Mouse (Mus musculus): ENCODE results near the gene Grin1.
A peak's percentile ranks its signal among the peaks of the same experiment; 100 is the strongest.

The Grin1 gene

DNA sequence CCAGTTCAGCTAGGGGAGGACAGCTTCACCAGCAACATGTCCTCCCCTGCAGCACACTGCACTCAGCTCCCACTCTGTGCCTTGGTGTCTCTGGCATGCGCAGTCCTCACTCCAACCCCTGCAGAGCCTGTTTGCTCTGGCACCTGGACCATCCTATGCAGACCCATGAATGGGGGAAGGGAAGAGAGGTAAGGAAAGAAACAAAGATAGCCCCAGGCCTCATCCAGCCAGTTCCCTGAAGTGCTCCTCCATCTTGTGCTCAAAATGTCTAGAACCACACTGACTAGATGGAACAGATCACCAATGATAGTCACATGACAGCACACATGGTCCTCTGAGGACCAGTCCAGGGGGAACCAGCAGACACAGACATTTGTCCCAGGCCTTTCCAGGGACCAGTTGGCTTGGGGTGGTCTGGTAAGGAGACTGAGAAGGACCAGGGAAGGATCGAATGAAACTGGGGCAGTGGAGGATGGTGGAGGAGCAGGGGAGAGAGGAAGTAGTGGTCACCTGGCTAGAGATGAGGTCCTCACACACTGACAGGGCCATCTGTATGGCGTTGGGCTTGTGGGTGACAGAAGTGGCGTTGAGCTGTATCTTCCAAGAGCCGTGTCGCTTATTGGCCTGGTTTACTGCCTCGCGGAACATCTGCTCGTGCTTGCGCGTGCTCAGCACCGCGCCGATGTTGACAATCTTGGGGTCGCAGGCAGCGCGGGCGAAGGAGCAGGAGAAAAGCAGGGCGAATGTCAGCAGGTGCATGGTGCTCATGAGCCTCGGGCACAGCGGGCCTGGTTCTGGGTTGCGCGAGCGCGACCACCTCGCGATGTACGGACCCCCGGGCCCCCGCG, 644 bp downstream of the Grin1 start:
- DNase-seq (ENCODE audit: low spot score) = no peak

DNA sequence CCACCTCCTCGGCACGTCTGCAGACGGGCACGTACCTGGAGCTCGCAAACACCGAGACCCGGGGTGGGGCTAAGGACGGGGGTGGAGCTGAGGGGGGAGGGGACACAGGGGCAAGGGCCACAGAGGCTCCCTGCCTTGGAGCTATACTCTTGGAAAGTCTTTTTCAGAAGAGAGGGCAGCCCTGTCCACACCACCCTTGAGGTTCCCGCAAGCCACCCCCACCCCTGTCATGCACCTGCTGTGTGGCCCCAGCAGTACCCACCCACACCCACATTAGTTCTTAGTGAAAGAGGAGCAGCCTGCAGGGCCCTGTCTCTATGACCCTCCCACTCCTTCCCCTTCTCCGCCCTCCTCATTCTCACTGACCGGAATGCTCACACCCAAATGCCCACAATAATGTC, 7.5 kb downstream of the Grin1 start:
- no peak for DNase-seq (ENCODE audit: low spot score)

DNA sequence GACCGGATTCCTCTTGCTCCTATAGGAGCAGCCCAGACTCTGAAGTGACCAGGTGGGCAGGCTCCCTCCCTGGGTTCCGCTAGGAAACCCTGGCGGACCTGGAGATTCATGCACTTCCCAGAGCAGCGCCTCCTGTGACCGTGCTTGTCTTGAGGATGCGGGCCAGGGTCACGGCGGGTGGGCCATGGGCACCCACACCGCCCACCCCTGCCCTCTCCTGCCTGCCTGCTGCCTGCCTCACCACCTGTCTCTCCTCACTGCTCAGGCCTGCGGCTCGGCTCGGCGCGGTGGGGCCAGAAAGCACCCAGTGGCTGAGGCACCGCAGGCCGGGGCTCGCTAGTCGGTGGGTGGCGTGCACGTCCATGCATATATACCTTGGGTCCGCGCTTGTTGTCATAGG, 8.0 kb downstream of the Grin1 start:
- no peak for DNase-seq (ENCODE audit: low spot score)

DNA sequence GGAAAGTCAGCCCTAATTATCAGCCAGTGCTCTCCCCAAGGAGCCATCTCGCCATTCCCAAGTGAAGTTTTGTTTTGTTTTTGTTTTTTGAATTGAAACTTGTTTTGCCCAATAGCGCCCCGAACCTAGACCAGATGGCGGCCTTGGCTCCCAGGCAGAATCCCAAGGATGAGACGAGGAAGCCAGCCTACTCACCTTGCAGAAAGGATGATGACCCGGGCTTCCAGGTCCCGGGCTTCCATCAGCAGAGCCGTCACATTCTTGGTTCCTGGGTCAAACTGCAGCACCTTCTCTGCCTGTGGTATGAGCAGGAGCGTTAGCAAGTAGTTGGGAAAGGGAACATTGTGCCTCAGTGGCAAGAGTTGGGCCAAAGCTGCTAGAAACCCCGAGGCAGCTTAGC, 8.8 kb downstream of the Grin1 start:
- DNase-seq (ENCODE audit: low spot score) = no peak

DNA sequence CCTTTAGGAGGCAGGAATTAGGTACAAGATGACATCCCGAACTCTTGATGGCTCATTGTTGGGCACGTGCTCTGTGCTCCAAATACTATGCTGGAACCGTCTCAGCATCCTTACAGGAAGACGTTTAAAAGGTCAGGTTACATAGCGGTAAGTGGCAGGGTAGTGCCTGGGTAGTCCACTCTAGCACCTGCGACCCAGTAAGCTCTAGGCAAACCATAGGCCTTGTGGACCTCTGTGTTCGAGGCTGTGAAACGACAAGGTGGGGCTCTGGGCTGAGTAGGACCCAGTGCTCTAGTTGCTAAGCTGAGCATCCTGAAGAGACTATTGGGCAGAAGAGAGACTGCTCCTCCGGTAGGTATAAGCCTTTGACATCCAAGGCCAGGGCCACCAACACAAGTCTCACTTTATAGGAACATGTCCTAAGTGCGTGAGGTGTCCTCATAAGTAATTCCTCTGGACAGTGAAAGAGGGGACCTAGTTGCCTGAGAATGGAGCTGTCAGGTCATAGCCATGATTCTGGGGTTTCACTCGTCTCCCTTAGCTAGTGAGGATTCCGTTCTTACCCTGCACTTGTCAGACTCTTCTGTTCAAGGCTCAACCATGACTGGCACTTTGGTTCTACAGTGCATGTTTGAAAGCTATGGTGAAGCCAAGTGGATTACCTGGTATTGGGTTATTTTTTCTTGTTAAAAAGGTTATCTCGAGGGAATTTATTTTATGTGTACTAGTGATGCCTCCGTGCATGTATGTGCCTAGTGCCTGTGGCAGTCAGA, 13.2 kb downstream of the Grin1 start:
- DNase-seq (ENCODE audit: low spot score) = no peak

DNA sequence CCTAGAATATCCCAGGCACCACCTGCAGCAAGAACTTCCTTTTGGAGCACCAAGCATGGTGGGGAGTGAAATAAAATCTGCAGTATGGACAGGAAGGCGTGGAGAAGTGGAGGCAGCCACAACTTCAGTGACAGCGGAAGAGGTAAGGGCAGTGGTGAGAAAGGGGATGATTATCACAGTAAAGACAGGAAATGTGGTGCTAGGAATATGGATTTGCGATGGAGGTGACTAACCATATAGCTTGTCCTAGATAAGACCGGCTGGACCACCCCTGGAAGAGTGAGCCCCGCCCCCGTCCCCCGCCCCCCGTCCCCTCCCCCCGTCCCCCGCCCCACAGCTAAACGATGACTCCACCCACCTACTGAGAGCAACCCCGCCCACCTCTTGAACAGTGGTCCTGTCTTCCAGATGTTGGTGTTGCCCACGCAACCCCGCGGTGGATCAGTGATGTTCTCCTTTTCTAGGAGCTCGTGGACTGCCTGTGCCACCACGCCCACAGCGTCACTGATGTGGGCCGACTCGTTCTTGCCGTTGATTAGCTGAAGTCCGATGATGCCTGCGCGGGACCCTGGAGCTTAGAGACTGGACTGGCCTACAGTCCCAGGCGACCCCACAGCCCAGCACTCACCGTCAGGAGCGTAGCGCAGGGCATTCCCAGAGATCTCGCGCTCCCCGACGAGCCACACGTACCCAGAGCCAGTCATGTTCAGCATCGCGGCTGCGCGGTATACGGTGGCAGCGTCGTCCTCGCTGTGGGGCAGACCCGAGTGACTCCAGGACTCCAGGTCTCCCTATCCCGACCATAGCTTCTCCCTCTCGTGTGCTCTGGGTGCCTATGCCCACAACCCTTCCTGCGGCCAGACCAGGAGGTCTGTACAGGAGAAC, 14.1 kb downstream of the Grin1 start:
- DNase-seq (ENCODE audit: low spot score) = no peak

DNA sequence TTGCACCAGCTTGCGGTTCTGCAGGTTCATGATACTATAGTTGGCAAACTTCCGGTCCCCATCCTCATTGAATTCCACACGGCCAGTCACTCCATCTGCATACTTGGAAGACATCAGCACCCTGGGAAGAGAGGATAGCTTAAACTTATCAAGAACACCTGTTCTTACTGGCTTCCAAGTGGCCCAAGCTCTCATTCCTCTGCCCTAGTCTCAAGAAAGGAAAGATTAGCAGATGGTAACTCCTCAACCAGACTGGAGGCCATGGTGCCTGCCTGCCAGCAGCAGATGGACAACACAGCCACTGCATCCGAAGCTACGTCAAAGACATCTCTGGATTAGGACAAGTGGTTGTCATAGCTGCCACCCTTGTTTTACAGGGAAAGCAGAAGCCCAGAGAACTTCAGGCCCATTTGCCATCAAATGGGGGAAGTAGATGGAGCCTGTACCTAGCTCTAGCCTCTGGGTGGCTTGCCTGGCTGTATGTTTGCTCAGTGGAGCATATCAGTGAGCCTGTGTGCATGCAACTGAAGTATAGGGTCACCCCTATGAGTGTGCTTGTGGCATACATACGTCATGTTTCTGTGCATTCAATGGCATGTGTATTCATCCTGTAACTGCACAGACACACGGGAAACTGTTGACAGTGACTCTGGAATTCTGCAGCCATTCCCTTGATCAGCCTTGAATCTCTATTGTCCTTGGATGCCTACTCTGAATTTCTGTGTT, 14.9 kb downstream of the Grin1 start:
- DNase-seq (ENCODE audit: low spot score) = no peak

DNA sequence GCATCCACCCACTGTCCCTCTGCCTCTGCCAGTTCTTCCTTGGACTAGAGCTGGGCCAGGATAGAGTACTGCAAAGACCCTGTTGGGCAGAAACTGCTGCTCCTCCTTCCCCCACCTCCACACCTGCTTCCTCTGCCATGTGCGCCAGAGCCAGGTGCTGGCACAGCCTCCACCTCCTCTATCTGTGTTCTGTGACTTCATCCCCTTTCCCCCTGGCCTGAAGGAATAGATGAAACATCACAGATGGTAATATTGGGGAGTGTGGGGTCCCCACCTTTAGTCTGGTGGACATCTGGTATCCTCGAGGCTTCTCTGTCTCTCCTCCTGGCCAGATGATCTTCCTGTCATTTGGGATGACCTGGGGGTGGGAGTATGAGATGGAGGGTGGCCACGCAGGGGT, 15.5 kb downstream of the Grin1 start:
- DNase-seq (ENCODE audit: low spot score) = no peak

DNA sequence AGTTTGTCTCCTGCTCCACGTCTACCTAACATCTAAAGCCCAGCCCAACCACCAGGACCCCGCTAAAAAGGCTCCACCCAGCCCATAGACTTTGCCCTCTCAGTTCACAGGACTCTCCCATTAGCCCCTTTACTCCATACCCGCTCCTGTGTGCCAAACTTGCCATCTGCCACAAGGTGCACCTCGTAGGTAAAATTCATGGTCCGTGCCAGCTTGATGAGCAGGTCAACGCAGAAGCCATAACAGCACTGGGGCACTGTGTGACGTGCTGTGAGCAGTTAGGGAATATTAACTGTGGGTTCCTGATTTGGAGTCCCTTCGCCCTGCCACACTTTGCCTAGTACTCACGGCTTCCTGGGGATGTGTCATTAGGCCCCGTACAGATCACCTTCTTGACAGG, 20.9 kb downstream of the Grin1 start:
- DNase-seq (ENCODE audit: low spot score) = no peak

DNA sequence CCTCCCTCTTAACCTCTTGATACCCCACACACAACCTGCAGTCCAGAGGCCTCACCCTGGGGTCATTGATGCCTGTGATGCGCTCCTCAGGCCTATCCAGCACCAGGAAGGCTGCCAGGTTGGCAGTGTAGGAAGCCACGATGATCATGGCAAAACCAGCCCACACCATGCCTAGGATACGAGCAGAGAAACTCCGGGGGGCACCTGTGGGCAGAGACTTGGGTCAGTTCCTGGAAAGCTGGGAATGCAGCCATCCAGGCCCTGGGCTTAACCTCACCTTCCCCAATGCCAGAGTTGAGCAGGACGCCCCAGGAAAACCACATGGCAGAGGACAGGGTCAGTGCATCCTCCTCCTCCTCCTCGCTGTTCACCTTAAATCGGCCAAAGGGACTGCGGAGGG, 21.9 kb downstream of the Grin1 start:
- DNase-seq (ENCODE audit: low spot score) = no peak

DNA sequence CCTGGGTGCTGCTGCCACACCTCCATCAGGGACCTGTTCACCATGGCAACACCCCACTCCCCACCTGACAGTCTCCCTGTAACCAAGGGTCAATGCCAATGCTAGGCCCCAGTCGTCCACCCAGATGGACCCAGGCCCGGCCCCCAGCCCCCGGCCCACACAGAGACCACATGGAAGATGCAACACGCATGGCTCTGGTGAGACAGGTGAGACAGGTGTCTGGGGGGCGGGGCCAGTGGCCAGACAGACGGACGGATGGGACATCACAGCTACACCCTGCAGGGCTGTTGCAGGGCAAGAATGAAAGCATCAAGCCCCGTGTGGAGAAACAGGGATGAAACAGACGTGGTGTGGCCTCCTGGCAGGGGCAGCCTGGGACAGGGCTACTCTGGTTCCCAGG, 25.3 kb downstream of the Grin1 start:
- no peak for DNase-seq (ENCODE audit: low spot score)

DNA sequence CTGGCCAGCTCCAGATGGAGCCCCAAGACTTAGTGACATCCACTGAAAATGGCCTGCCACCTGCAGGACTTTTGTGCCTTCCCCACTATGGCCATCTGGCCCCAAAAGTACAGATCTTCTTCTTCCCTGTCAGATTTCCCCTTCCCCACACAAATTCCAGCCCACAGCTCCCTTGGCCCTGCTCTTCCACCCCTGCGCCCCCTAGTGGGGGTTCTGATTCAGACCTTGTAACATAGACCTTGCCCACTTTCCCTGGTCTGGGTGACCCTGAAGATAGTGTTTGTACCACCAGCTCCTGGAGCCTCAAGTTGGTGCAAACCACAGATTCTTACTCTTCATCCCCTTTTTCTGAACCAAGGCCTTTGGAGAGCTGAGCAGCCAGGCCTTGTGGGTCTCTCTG, 26.1 kb downstream of the Grin1 start:
- peak; percentile 76 for DNase-seq (ENCODE audit: low spot score)

DNA sequence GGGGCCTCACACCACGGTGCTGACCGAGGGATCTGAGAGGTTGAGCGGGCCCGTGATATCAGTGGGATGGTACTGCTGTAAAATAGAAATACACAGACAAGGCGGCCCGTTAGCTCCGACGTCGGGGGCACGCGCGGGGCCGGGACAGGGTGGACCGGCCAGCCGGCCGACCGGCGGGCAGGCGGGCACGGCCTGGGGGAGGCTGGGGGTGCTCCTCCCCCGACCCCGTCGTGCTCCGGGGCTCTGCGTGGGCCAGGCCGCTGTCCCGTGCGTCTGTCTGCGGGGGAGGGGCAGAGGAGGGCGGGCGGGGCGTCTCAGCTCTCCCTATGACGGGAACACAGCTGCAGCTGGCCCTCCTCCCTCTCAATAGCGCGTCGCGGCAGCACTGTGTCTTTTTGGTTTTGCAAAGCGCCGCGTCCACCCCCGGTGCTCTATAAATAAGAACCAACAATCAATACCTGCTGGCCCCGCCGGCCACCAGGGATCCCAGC, 26.9 kb downstream of the Grin1 start:
- peak; percentile 57 for DNase-seq (ENCODE audit: low spot score)

DNA sequence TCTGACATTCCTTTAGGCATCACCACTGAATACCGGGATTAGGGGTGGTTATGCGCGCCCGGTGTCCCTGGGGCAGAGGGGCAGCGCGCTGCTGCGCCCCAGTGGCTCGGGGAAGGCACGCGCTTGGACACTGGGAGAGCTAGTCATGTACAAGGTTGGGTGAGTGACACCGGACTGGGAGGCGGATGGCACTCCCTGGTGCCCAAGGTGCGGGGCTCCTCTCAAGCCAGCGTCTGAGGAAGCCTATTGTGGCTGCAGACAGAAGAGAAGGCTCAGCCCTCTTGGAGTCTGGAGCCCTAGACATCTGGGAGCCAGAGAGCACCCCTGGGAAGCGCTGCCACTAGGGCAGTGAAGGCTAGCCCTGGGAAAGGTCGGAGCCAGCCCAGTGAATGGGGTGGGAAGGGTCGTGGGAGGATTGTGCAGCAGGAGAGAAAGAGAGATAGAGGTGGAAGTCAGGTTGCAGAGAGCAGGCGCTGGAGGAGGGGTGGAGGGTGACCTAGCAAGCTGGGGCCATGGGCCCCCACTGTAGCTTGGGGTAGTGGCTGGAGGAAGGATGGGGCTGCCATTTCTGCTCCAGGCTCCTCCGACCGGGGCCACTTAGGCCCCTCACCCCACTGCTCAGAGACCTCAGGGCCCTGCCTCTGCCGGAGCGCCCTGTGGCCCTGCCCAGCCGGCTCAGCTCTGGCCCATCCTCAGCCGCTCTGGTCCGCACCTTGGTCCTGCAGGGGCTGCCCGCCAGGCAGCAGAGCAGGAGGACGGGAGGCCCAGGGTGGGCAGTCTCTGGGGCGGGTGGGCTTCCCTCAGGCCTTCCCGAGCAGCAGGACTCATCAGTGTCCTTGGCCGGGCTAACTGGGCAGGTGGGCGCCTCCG, 27.6 kb downstream of the Grin1 start:
- no peak for DNase-seq (ENCODE audit: low spot score)

DNA sequence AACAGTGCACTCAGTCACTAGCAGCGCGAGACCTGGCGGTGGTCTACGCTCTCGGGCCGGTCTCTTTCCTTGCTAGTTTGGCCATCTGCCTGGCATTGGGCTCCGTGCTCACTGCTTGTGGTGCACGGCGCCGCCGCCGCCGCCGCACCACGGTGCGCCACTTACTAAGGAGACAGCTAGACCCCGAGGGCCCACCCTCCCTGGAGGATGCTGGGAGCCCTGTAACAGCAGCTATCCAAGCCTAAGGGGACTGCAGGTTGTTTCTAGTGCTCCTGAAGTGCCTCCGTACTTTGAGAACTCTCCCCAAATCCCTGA, 28.2 kb downstream of the Grin1 start:
- DNase-seq (ENCODE audit: low spot score) = peak; percentile 60

DNA sequence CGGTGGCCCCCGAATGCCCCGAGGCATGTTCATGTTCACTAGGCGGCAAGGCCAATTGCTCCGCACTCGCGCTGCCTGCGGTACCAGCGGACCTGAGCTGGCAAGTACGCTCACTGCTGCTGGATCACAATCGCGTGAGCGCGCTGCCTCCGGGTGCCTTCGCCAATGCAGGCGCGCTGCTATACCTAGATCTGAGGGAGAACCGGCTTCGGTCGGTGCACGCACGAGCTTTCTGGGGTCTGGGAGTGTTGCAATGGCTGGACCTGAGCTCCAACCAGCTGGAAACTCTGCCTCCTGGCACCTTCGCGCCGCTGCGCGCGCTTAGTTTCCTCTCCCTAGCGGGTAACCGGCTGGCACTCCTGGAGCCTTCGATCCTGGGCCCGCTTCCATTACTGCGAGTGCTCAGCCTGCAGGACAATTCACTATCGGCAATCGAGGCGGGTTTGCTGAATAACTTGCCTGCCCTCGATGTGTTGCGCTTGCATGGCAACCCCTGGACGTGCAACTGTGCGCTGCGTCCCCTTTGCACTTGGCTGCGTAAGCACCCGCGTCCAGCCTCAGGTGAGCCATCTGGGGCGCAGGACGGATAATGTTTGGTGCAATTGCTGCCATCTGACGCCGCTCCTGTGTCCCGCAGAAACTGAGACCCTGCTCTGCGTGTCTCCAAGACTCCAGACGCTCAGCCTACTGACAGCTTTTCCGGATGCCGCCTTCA, 28.7 kb downstream of the Grin1 start:
- peak; percentile 64 for DNase-seq (ENCODE audit: low spot score)

DNA sequence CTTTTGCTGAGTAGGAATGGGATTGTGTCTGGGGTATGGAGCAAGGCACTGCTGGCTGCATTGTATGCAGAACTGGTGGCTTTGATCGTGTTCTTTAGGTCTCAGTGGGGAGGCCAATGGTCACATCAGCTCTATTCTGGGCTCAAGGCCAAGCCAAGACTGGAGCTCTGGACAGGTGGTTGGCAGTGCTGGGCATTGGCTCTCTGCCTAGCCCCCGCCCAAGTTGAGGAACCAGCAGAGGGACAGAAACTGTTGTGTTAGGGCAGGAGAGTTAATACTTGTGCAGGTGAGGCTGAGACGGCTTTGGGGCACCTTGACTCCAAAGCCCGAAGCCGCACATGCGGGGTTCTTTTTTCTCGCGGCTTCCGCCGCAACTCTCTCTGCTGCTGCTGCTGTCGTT, 29.3 kb downstream of the Grin1 start, which contains the start of gene Lrrc26:
Gene Lrrc26, plus strand, starts transcription at position 265 of the 400 bp plus-strand sequence.
- peak; percentile 46 for DNase-seq (ENCODE audit: low spot score)

DNA sequence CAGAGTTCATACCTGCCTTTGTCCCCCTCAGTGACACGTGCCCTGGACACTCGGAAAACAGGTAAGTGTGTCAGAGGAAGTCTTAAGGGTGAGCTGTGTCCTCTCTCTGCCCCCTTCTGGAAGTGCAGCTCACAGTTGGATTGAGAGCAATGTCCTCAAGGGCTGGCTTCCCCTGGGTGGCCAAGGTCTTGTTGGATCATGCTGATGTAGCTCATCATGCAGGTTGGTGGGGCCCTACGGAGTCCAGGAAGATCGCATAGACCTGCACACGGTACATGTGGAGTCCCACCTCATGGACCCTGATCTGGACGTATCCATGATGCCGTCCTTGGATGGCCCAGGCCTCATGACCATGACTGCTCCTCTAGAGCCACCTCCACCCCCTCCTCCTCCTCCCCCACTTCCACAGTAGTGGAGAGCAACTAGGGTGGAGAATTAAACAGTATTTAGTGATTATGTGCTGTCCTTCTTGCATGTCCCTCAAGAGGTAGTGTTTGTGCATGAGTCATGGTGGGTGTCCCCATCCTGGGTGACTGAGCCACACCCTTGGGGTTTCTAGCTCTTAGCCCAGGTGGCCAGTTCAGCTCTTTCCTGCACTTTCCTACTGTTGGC, 30.1 kb downstream of the Grin1 start:
- no peak for DNase-seq (ENCODE audit: low spot score)

DNA sequence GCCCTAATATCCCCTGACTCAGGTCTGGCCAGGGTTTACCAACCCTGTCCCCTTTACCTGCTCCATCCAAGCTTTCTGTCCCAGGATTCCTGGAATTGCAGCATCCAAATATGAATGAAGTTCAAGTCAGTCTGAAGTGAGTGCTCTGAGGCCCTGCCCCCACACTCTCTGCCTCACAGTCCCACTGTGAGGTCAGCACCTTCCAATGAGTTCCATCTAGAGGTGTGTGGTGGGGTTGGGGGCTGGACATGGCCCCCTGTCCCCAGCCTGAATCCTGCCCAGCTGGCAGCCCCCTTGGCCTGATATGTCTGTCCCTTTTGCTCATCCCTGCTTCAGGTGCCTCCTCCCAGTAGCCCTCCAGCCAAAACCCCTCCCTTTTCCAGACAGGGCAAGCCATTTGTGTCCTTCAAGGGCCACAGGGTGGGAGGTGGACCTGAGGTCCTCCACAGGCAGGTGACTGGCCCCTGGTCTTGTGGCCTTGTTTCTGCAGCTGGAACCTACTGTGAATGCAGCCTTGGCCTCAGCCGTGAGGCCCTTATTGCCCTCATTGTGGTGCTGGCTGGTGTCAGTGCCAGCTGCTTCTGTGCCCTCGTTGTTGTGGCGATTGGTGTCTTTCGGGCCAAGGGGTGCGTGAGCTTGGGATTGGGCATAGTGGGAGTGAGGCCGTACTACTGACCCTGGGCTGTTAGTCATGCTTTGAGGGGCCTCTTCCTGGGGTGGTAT, 30.9 kb downstream of the Grin1 start, which contains the start of gene Tmem210:
Gene Tmem210, plus strand, starts transcription at position 219 of the 723 bp plus-strand sequence.
- no peak for DNase-seq (ENCODE audit: low spot score)
